Mouse (Mus musculus) kidney, adult 2 months (tissue): ENCODE results near the gene 1700067K01Rik.

Experiments
- CTCF ChIP-seq: fragments of 200-500 bp; conservative IDR thresholded peaks from 2 replicates; pipeline ENCODE4 v1.5.1; 2011; ENCODE audit warnings: low read depth, mild to moderate bottlenecking, control low read depth, low read length, moderate library complexity, mixed read lengths; ENCODE audit not compliant: insufficient read depth, insufficient read length
- POLR2A ChIP-seq: fragments of 200-500 bp; IDR thresholded peaks from one replicate; pipeline ENCODE4 v1.6.1; 2011; ENCODE audit warnings: low read depth, low read length, control low read depth

- TF ChIP-seq POLR2A (no peak), CTCF (no peak)
Measured at GRCm38 (mm10) chr8:83995973-83996372, 5.3 kb upstream of the 1700067K01Rik start.
